Mouse (Mus musculus): Measurements from ENCODE around the gene Cchcr1.
"Not testable (repeated sequence)": the region's sequence is repeated elsewhere in the genome, so short reads cannot be mapped to it uniquely, and the experiment has no call there.

Gene Cchcr1

DNA sequence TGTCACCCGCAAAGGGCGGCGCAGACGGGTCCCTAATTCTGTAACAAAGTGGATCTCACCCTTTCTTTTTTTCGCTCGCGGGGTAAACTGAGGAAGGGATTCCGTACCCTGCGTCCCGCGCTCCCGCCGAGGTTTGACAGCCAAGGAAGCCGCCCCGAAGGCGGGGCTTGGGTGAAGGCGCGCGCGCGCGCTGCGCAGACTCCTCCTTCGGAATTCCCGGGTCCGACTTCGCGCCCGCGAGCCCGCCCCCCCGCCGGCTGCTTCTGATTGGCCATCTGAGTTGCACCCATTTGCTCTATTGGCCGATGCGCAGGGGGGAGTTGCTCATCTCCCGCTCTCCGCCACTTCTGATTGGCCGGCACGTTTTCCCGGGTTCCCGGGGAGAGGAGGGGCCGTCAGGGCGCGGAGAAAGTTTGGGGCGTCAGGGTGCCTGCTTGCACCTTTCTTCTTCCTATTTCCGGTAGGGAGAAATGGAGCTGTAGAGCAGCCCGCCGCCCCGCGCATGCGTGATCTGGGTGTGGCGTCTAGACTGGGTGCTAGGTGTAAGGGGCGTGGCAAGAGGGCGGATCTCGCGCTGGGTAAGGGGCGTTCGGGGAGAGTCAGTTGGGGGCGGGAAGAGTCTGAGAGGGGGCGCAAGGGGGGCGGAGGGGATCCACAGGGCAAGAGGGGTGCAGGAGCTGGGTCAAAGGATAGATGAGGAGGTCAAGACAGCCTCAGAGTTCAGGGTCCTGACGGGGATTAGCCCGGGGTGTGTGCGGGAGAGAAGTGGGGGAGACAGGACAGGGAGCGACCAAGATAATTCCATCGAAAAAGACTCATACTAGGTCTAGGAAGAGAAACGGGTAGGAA is at the start of gene Cchcr1, which contains the start of gene Tcf19:
Cchcr1 (plus strand) TSS at position 449 of the 849 bp plus-strand sequence.
Tcf19 (minus strand) TSS at position 173 of the 849 bp plus-strand sequence.
- peak; percentile 93 to 96 for DNase-seq (ENCODE audit: low spot score in 2 of 2)

GRCm38 (mm10) chr17:35468936-35469335 is 48.0 kb upstream of the Cchcr1 start:
- DNase-seq (ENCODE audit: low spot score in 2 of 2), result not testable (repeated sequence)

- no peak for DNase-seq (ENCODE audit: low spot score in 2 of 2)
These were observed 46.8 kb upstream of the Cchcr1 start, which contains the start of gene H2-Q10 for GRCm38 (mm10) chr17:35469842-35470751. H2-Q10 (plus strand) TSS chr17:35470089.

- peak in 1 of 2 experiments; percentile 52 for DNase-seq (ENCODE audit: low spot score in 2 of 2)
These were observed 32.8 kb upstream of the Cchcr1 start for GRCm38 (mm10) chr17:35484066-35484465.

DNA sequence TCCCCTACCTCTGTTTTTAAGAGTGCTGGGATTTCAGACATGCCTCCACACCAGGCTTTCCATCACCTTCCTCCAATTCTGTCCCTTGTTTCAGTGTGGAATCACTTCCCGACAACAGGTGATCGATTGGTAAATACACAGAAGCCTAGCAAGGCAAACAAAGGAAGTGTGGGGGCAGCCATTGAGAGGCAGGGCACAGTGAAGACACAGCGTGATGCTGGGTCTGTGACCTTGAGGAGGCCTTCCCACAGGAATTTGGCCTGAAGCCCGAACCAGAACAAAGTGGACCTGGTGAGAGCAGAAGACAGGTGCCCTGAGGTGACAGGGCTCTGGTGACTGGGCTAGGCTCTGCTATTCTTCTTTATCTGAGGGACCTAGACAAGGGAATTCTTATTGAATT is 31.2 kb upstream of the Cchcr1 start:
- no peak for DNase-seq (ENCODE audit: low spot score in 2 of 2)

- DNase-seq (ENCODE audit: low spot score in 2 of 2), result no peak
These were observed 30.2 kb upstream of the Cchcr1 start for GRCm38 (mm10) chr17:35486726-35487125.

GRCm38 (mm10) chr17:35488041-35488440 is 28.9 kb upstream of the Cchcr1 start:
- no peak for DNase-seq (ENCODE audit: low spot score in 2 of 2)

GRCm38 (mm10) chr17:35490320-35490719 is 26.6 kb upstream of the Cchcr1 start:
- DNase-seq (ENCODE audit: low spot score in 2 of 2), result no peak

DNA sequence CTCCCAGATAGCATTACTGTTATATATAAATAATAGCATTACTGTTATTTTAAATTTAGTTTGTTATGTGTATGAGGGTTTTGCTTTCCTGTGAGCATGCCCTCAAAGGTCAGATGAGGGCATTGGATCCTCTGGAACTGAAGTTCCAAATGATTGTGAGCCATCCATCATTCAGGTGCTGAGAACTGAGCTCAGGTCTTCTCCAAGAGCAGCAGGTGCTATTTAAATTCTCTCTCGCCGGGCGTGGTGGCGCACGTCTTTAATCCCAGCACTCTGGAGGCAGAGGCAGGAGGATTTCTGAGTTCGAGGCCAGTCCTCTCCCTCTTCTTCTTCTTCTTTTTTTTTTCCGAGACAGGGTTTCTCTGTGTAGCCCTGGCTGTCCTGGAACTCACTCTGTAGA is 19.8 kb upstream of the Cchcr1 start:
- no peak for DNase-seq (ENCODE audit: low spot score in 2 of 2)

DNA sequence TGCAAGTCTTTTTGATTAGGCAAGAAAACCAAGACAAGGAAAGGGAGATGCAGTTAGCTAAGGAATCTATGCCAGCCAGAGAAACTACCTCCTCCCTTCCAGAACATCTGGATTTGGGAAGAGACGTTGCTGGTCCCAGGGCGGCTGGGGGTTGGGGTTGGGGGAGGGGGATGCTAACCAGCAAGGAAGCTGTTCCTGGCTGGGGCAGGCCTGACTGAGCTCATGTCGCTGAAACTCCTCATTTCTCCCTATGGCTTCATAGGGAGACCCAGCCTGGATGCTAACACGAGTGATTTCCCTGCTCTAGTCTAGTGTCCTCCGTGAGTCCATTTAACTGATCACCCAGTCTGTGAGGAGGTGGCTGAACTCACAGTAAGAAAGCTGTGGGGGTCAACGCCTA is 14.7 kb upstream of the Cchcr1 start:
- no peak for DNase-seq (ENCODE audit: low spot score in 2 of 2)

GRCm38 (mm10) chr17:35502762-35503161 is 14.1 kb upstream of the Cchcr1 start:
- DNase-seq (ENCODE audit: low spot score in 2 of 2), result no peak

DNA sequence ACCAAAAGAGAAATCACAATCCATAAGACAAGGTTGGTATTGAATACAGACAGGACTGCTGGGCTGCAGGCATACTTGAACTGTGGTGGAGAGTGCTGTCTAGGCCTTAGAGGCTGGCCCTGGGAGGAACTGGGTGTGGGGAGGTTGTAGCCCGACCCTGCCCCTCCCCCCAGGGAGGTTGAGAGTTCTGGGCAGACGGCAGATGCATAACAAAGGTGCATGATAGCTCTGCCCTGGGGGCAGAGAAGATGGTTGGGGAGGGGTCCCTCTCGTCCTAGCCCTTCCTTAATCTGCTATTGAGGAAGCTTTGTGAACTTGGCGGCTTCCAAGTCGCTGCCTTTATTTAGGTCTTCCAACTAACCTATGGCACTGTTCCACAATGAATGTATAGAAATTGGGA is 13.1 kb upstream of the Cchcr1 start:
- DNase-seq (ENCODE audit: low spot score in 2 of 2), result no peak

DNA sequence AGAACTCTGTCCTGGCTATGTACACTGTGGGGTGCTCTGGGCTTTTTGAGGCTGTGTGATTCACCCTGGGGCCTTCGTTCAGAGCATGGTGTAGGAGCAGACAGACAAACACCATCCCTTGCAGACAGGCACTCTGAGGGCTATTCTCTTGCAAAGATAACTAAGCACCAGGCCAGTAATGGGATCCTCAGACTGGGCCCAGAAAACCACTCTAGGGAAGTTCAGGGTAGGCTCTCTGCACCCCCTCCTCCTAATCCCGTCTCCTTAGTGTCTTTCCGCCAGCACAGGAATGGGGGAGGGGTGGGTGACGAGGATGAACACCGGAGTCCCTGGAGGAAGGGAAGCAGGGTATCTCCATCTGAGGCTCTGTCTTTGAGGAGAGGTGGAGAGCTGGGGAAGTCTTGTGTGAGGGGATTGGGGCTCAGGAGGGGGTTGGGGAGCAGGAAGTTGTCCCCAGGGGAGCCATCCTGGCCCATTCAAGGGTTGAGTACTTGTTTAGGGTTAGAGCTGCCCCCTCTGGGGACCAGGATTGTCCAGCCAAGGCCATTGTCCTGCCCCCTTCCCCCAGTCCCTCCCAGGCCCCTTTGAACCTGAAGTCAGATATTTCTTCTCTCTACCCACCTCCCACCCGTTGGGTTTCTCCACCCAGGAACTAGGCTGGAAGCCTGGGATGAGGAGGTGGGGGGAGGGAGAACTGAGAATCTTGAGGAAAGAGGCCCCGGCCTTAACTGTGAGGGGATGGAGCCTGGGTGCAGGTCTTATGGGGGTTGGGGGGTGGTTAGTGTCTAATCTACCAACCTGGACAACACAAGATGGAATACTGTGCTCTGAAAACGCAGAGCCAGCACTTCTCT is 12.0 kb upstream of the Cchcr1 start:
- no peak for DNase-seq (ENCODE audit: low spot score in 2 of 2)

- DNase-seq (ENCODE audit: low spot score in 2 of 2), result no peak
These were observed 11.1 kb upstream of the Cchcr1 start, which contains the start of gene Pou5f1 for GRCm38 (mm10) chr17:35505776-35506175. Pou5f1 (plus strand) TSS chr17:35506018.

- no peak for DNase-seq (ENCODE audit: low spot score in 2 of 2)
These were observed 10.0 kb upstream of the Cchcr1 start for GRCm38 (mm10) chr17:35506881-35507280.

GRCm38 (mm10) chr17:35507556-35508260 is 9.2 kb upstream of the Cchcr1 start:
- no peak for DNase-seq (ENCODE audit: low spot score in 2 of 2)

GRCm38 (mm10) chr17:35508279-35508678 is 8.6 kb upstream of the Cchcr1 start:
- not testable (repeated sequence) for DNase-seq (ENCODE audit: low spot score in 2 of 2)

GRCm38 (mm10) chr17:35509284-35509683 is 7.6 kb upstream of the Cchcr1 start:
- DNase-seq (ENCODE audit: low spot score in 2 of 2), result peak in 1 of 2 experiments; percentile 32

DNA sequence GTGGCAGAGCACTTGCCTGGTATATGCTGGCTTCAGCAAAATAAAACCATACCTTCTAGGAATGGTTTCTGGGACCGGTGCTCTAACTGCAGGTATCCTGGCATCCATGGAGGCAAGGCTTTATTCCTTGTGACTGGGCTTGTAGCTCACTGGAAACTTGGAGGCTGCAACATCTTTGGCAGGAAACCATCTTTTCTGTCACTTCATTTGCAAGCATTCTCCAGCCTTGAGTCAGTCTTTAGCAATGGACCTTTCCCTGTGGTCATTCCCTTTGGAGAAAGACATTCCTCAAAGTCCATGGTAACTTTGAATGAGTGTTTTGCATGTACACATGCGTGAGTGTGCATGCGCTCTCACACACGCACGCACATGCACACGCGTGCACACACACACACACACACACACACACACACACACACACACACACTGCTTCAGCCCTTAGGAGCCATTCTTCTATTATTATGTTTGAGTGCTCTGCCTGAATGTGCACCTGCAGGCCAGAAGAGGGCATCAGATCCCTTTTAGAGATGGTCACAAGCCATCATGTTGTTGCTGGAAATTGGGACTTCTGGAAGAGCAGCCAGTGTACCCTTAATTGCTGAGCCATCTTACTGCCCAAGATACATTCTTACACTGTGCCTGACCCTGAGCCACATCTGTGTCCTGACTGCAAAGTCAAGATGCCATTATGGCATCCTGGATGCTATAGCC is 3.8 kb upstream of the Cchcr1 start:
- no peak for DNase-seq (ENCODE audit: low spot score in 2 of 2)

GRCm38 (mm10) chr17:35513886-35514285 is 3.0 kb upstream of the Cchcr1 start:
- DNase-seq (ENCODE audit: low spot score in 2 of 2), result peak in 1 of 2 experiments; percentile 65

Data from left cerebral cortex, adult 9 months (tissue).